Mouse (Mus musculus): Measurements from ENCODE around the gene Cdkl3.

Gene Cdkl3

DNA sequence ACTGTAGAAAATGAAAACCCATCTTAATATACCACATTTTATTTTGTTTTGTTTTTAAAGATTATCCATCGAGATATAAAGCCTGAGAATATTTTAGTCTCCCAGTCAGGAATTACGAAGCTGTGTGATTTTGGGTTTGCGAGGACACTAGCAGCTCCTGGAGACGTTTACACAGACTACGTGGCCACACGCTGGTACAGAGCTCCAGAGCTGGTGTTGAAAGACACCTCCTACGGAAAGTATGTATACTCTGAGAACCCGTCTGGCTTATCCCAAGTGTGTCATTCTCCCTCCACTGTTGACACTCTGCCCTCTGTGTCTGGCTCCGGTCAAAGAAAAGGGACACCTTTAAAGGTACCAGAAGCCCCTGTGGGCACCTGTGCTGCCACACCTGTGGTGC lies 14.2 kb downstream of the Cdkl3 start:
- DNase-seq, result no peak

DNA sequence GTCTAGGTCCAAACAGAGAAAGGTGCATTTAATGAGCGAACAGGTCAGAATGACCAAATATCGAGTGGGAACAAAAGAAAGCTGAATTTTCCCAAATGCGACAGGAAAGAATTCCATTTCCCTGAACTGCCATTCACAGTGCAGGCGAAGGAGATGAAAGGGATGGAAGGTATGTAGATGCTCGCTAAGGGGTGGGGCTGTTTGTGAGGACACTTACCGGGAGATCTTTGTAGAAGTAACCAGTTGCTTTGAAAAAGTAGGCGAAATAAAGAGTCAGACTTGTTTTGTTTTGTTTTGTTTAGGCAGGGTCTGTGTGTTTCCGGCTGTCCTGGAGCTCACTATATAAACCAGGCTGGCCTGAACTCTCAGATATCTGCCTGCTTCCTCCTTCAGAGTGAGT lies 28.3 kb downstream of the Cdkl3 start:
- DNase-seq, result no peak

DNA sequence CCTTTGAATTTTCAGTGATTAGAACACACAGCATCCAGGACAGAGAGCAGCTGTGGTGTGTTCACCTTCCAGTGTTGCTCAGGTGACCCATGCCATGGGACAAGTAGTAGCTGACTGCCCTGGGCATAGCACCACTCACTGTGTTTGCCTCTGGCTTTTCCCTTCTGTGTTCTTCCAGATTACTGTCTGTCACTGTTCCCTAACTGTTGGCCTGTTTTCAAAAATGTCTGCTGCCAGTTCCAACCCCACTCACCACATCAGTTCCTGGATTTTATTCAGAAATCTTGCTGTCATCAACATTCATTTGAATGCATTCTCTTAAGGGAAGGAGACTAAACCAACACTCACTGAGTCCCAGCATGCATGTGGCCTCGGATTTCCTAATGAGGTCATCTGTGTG lies 29.9 kb downstream of the Cdkl3 start:
- DNase-seq, result no peak

DNA sequence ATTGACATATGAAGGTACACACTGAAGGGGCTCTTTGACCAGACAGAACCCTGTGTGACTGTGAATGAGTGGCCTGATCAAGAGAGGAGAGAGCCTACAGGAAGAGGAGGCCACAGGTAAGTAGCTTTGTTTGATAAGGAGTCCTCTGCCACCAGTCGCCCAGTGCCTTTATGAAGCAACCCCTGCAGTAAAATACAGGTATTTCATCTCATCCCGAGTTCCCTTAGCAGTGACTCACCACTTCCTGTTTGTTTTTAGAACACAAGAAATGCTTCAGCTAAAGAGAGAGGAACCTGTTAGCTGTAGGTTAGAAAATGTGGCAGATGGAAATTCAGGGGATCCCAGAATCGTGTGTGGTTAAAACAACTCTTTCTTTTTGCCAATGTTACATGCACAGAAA lies 31.9 kb downstream of the Cdkl3 start:
- no peak for DNase-seq

DNA sequence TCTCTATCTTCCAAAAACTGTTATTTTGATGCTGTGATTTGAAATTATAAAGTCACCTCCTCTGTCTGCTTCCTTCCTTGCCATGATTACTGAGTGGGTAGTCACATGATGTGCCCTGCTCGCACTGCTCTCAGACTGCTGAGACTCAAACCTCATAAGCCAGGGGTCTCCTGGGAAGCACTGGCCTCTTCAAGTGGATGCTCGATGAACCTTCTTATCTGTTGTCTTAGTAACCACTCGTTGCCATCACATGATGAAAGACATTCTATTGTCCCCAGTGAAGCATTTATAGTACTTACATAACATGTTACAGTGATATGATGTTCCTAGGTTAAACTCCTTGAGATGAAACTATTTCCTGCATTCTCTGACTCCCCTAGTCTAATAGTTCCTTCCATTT lies 33.6 kb downstream of the Cdkl3 start:
- no peak for DNase-seq

DNA sequence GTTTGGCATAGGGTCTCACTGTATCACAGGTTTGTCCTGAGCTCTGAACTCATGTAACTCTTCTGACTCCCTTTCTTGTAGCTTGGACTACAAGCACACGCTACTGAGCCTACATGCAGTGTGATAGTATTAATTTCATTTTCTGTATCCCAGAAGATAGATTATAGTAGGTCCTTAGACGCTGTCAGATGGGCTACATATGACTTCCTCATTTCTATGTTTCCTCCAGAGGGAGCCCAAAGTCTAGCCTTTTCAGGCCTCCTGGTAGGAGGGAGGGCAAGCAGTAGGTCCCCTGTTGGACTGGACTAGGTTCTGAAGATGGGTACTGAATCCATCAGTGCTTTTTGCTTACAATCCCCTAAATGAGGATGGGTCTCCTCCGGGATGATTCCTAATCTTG lies 39.2 kb downstream of the Cdkl3 start:
- no peak for DNase-seq

DNA sequence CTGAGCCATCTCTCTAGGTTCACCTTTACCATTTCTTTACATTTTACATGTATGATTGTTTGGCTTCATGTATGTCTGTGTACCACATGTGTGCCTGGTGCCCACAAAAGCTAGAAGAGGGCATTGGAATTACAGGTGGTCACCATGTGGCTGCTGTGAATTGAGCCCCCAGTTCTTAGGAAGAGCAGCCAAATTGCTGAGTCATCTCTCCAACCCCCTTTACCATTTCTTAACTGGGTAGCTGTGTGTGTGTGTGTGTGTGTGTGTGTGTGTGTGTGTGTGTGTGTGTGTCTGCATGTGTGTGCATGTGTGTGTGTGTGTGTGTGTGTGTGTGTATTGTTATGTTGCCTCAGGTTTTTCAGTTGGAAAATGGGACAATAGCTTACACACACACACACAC lies 40.1 kb downstream of the Cdkl3 start:
- DNase-seq, result no peak

DNA sequence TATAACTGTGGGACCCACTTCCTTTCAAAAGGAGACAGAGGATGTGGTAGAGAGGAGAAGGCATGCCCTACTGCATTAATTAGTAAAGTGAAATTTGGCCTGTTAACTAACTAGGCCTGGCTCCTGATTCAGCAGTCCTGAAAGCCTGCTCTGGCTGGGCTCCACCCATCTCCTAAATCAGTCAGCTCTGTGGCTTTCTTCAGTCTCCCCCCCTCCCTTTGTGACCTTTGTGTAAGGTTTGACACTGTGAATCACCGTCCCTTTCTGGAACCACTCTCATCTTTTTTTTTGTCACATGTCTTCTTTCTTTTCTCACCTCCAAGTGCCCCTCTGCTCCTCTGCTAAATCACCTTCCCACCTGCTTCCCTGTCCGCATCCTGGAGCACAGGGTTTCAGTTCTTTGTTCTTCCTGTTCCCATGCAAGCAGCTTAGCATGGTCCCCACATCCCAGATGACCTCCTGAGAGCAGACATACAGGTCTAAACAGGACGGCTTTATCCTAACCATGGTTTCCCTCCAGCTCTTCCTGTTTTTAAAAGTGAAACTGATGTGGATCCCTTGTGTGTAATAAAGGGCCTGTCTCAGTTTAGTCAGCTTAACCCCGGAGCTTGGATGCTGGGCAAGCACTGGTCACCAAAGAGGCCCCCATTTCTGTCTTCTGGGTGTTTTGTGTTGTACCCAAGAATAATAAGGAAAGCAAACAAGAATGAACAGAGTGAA lies 42.6 kb downstream of the Cdkl3 start:
- no peak for DNase-seq

DNA sequence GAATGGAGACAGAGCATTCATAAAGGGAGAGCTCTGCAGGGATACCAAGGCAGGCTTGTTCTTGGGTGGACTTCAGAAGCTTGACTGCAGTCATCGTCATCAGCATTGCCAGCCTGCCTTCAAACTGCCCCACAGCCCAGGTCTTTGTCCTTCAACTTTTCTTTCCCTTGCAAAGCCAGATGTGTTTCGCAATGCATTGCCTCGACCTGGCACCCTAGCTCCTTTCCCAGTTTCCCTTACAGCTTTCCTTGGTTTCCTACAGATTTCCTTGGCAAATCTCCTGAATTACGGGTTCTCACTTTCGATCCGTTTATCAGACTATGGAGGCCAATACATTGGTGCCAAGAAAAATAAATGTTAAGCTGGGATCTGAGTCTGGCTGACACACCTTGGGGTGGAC lies 49.4 kb downstream of the Cdkl3 start:
- DNase-seq, result no peak

DNA sequence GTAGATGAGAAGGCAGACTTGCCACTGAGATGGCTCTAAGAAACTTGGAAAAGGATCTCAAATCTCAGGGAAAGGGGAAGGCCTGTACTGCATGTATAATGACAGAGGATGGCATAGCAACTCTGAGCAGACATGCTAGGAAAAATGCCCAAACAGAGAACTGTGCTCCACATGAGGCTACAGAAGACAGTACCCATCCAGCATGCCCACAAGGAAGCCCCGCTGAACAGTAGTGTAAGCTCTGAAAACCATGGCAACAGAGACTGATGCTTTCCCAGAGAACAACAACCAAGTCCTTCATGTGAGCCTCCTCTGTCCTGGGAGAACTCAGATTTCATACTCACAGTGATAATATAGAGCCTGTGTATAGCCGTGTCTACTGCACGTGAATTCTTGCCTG lies 50.7 kb downstream of the Cdkl3 start:
- DNase-seq, result no peak

DNA sequence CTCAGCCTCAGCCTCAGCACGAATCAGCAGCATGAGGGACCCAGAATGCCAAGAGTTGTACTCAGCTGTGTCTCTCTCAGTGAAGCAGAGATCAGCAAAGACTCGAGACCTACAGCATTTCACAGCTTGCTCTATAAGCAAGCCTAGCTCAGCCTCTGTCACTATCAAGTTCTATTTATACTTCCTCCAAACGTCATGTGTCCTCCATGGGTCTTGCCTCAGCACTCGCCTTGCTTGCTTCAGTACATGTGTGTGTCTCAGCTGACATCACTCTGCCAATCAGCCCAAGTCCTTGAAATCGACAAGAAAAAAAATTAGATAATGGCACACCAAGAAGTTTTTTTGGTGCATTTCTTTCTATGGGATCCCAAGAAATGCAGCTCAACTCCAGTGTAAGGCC lies 52.2 kb downstream of the Cdkl3 start:
- no peak for DNase-seq

DNA sequence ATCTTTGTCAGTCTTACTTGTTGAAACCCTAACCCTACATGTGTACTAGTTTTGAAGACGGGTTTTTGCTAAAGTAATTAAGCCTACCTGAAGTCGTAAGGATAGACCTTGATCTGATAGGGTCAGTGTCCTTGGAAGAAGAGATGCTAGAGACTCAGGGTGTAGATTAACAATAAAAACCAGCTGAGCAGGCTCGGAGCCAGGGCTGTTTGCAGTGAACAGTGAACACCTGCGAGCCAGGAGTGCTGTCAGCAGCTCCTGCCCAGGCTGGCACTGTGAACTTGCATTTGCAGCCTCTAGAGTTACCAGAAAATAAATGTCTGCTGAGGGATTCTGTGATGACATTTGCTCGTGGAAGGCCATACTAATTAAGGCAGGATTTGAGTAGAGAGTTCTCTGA lies 55.0 kb downstream of the Cdkl3 start:
- no peak for DNase-seq

DNA sequence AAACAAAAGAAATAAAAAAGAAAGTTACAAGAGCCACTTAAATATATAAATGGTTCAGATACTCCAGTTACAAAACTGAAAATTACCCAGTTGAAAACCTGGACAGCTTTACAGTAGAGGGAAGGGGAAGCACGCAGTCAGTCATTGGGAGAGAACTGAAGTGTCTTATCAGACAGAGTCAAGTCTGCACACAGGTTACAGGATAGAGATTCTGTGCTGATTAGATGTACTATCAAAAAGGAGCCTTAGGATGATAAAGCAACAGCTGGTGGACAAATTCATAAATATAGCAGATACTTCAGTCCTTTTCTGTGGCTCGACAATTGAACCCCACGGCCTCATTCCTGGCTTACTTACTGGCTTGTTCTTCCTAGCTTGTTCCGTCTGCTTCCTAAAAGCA lies 56.3 kb downstream of the Cdkl3 start:
- DNase-seq, result no peak

DNA sequence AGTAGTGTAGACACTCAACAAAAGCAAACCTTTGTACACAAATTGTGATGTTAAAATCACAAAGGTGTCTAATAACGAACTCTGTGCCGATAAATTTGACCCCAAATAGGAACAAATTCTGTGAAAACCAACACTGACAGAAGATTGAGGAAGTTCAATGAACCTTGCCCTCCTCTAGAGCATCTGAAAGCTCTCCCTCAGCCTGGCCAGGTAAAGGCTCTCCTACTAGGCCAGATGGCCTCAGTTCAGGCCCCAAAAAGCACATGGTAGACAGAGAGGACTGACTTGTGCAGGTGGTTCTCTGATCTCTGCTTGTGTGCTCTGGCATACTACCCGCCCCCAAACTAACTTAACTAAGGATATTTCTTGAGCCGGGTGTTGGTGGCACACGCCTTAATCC lies 58.4 kb downstream of the Cdkl3 start:
- DNase-seq, result no peak

DNA sequence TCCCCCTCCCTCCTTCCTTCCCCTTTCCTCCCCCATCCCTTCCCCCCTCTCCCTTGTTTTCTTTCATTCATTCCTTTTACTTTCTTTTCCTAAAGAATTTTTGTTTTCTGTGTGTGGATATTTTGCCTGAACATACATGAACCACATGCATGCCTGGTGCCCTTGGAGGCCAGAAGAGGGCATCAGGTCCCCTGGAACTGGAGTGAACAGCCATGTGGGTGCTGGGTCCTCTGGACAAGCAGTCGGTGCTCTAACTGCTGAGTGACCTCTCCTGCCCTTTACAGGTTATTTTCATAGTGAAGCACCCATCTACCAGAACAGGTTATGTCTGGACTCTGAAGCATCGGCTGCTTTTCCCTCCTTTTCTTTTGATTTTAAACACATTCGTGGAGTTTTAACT lies 60.4 kb downstream of the Cdkl3 start:
- peak in 1 of 2 experiments; percentile 5 for DNase-seq

DNA sequence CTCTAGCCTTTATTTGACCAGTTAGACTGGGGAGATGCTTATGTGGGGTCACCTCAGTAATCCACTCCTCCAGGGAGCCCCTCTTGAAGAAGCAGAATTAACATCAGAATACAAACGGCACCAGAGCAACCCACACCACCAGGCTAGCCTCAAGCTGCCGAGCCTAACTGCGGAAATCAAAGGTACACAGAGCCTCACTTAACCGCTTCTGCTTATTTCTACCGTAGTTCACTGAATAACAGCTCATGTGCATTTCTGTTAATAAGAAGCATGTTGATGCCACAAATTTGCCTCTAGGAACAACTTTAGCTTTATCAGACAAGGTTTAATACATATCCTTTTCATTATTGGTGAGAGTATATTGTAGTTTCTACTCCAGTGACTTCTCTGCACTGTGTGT lies 61.8 kb downstream of the Cdkl3 start:
- DNase-seq, result no peak

DNA sequence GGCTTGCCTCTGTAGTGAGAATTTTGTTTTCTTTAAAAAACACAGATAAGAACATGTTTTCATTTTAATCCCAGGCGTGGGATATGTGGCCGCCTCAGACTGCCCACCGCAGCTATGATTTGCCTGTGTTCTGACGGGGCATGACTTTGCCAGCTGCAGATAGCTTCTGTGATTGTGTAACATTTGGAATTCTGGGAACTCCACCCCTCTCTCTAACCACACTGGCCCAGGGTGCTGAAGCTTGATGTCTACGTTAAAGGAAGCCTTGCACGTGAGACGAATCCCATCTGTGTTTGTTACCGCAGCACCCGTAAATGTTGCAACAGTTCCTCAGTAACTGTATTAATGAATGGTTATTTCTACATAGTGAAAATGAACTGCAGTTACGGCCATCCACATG lies 67.7 kb downstream of the Cdkl3 start:
- DNase-seq, result no peak

DNA sequence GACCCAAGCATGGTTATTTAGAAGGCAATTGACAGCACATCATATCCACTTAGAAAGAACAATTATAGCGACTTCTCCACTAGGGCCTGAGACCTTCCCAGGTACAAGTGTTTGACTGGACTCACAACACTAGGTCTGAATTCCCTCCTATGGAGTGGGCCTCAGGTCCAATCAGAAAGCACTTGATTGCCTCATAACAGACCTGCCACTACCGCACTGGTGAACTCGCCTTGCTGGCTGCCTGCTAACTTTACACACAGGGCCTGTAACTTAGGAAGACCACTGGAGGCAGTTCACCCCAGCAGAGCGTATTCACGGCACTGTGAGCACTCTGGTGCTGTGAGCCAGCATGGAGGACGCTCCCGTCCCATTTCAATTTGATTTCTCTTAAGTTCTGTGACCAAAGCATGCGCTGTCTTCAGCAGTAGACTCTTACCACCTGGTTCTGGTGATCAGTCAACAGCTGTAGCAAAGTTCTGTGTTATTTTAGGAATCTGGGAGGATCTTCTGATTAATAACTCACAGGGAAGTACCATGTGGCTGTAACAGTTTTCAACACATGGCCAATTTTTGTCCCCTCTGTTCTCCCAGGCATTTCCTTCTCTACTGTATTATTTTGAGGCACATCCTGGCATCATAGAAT lies 69.6 kb downstream of the Cdkl3 start:
- no peak for DNase-seq

DNA sequence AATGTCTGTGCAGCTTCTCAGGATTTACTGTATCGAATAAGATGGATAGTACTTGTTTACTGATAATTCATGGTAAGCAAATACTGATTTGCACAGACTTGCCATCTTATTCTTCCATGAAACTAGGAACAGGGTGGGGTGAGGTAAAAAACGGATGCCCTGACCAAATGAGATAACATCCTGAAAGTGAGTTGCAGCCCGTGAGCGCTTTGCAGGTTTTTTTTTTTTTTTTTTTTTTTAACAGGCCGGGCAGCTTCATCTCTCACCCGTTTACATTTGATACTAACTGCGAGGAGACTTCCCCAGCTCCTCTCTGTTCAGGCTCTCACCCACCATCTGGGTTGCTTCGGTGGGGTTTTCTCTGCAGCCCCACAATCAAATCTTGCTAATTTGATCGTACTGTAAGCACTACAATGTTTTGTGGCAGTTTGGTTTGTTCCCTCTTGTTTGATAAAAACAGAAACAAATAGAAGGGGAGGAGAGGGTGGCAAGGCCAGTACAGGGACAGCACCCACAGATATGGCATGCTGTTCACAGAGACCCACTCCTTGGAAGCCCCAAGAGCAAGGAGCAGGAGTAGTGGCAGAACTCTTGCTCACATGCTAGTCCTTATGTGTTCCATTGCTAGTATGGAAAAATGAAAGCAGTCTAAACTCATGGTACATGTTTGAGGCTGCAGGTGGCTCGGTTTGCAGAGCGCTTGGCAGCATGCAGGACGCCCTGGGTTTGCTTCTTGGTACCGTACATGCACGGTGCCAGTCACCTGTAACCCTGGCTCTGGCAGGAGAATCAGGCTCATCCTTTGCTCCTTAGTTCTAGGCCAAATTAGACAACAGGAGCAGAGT lies 70.8 kb downstream of the Cdkl3 start:
- DNase-seq, result no peak

DNA sequence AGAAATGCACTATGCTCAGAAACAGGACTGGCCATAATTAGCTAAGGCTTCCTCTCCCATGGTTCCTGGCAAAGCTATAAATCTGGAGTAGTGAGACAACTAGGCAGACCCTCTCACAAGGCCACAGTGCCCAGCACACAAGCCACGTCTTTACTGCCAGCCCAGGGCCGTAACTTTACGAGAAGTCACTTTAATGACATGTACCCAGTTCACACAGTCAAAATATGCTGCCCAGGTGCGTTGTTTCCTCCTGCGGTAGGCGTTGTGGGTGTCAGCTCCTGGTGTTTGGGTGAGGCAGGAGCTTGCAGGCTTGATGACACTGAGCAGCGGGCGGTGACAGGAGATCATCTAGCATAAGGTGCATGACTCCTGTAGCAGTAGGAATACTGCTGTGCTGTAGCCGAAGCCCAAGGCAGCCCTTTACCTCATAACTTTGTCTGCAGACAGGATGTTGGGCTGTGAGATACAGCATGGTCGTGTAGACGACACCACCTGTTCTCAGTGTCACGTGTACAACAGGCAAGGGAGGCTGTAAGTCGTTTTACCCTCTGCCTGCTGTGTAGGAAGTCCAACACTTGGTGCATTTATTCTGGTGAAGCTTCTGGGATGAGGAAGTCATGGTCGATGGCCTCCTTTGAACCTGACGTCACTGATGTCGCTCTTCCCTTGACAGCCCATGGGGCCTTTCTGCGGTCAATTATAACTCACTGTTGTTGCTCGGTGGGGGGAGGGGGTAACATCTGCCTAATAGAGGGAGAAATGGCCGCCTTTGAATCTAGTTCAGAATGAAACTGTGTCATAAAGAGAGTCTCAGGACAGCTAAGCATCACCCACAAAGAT lies 72.0 kb downstream of the Cdkl3 start:
- no peak for DNase-seq

DNA sequence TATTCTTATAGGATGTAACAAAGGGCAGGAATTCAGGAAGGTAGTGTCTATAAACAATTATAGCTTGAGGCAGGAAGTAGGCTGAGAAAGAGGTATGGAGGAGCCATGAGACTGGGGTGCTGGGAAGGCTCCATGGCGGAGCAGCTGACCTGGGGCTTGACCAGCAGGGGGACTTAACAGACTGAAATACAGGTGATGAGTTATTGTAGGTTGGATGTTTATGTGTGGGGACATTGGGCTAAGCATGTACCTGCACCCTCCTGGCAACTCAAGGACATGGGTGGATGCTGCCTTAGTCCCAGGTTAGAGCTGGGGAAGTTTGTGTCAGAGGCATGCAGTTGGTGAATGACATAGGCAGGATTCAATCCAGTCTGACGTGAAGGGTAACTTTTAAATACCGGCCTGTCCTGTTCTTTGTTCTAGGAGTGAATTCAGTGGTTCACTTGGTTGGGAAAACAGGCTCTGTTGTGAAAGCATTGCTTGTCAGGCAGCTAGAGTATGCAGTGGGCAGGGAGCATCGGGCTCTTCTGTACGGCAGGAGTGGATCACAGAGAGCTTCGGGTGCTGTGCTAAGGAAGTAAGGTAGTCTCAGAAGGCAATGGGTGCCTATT lies 72.8 kb downstream of the Cdkl3 start:
- no peak for DNase-seq

DNA sequence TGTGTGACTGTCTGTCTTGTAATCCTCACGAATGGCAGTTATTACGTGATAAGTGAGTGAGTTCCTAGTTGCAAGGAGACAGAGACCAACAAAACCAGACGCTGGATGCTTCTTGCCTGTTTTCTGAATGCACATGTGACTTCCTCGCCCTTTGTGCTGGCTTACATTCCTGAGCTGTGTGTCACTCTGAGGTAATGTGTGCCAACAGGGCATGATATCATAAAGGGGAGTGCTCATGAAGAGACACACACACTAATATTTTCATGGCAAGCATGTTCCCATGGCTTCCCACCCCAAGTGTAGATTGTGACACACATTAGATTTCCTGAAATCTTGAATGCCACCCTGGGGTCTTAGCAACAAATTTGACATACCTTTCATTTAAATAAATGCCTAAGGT lies 73.9 kb downstream of the Cdkl3 start:
- DNase-seq, result no peak

DNA sequence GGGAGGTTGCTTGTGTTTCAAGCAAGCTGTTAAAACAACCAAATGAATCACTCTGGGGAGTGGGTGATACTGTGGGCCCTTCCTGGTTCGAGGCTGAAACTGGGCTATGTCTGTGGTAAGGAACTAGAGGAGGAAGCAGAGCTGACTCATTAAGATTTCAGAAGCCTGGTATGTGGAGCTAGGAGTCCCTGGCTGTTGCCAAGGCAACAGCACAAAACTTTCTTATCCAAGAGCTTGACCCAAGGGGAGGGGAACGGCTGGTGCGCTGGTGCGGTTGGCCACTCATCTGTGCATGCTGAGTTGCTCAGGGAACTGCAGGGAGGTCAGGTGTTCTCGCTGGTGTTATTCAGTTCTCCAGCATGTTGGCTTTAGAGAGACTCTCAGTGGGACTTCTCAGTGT lies 76.0 kb downstream of the Cdkl3 start:
- DNase-seq, result no peak

All from cerebellum, adult 18-20 months (tissue).